Mouse (Mus musculus) lung, embryonic 14.5 days (tissue): ENCODE results near the gene Gpr18. TPM values are rescaled to one million over a fixed set of nuclear protein-coding genes. Genes with fewer than 3 reads are reported as not detected.

Experiments
- ATAC-seq: fragments of 200-750 bp; cut with Nextera tagmentation; 2 replicates; pipeline ENCODE4 v1.8.0; 2017; ENCODE audit warnings: mild to moderate bottlenecking, moderate TSS enrichment, moderate library complexity; ENCODE audit not compliant: insufficient read depth
- DNase-seq: peaks from one replicate; pipeline ENCODE4 v3.0.0-alpha.2; 2015
- H3K27ac ChIP-seq: fragments of 300-500 bp; sonication (generic); 2 replicates; pipeline ENCODE4 v1.5.1; 2014; ENCODE audit warnings: low read depth, mild to moderate bottlenecking, moderate library complexity
- H3K27me3 ChIP-seq: fragments of 300-500 bp; sonication (generic); 2 replicates; pipeline ENCODE4 v1.6.1; 2014; ENCODE audit warnings: low read length, control low read depth; ENCODE audit not compliant: insufficient read depth
- H3K36me3 ChIP-seq: fragments of 300-500 bp; sonication (generic); 2 replicates; pipeline ENCODE4 v1.6.1; 2014; ENCODE audit warnings: control low read depth; ENCODE audit not compliant: insufficient read depth
- H3K4me1 ChIP-seq: fragments of 300-500 bp; sonication (generic); 2 replicates; pipeline ENCODE4 v1.6.1; 2014; ENCODE audit warnings: antibody characterized with exemption, control low read depth; ENCODE audit not compliant: insufficient read depth
- H3K4me2 ChIP-seq: fragments of 300-500 bp; sonication (generic); 2 replicates; pipeline ENCODE4 v1.6.1; 2014; ENCODE audit warnings: mild to moderate bottlenecking
- H3K4me3 ChIP-seq: fragments of 300-500 bp; sonication (generic); 2 replicates; pipeline ENCODE4 v1.5.1; 2014; ENCODE audit warnings: low read depth, low read length
- H3K9ac ChIP-seq: fragments of 300-500 bp; sonication (generic); 2 replicates; pipeline ENCODE4 v1.6.1; 2014
- H3K9me3 ChIP-seq: fragments of 300-500 bp; sonication (generic); 2 replicates; pipeline ENCODE4 v1.6.1; 2016; ENCODE audit warnings: low read depth, low read length, control low read depth
- CTCF ChIP-seq: IDR thresholded peaks from 2 replicates; pipeline ENCODE4 v1.5.1; 2016; ENCODE audit warnings: antibody characterized with exemption, low read depth
- WGBS: fragments of 180-500 bp; shearing (Covaris S2); extraction: QIAGEN DNeasy Blood & Tissue Kit; methylation state at CpG from one replicate; pipeline ENCODE4 v1.1.7; 2014; 5-methylcytosine and 5-hydroxymethylcytosine counted together
- polyA plus RNA-seq: library from polyadenylated mRNA; unstranded; fragments of >200 nt; fragmentation: Nextera tagmentation; extraction: Ambion mirVana; gene quantifications from 2 replicates; pipeline ENCODE4 v1.2.1, GENCODE M21; 2014

Gene Gpr18
- polyA plus RNA-seq, 1 experiment from 2014 or later: 0.47 TPM

GRCm38 (mm10) chr14:121938256-121939191 lies 22.9 kb upstream of the Gpr18 start:
- no peak for TF ChIP-seq CTCF
- no peaks in the 10 kb centered on the region for H3K4me1 ChIP-seq
- H3K27ac ChIP-seq: 0 out of 2 replicates have a peak overlapping the region, but pooled peaks have one; percentile 32

GRCm38 (mm10) chr14:121937601-121938255 lies 22.1 kb upstream of the Gpr18 start:
- no peak for TF ChIP-seq CTCF
- ATAC-seq: no peak

More at GRCm38 (mm10) chr14:121938256-121939191, 22.9 kb upstream of the Gpr18 start:
- Histone ChIP-seq H3K36me3 (no peaks in the 10 kb centered on the region; the same call in none of the 2 replicates), H3K27me3 (no peaks in the 10 kb centered on the region), H3K4me3 (no peak overlapping the region), H3K9ac (no peak overlapping the region), H3K9me3 (no peaks in the 10 kb centered on the region; the same call in 1 of the 2 replicates), H3K4me2 (no peak overlapping the region)
- ATAC-seq (no peak), DNase-seq (no peak)
- 83% methylated on average over 11 of the region's 11 CpGs for WGBS

GRCm38 (mm10) chr14:121936856-121937255 lies 21.3 kb upstream of the Gpr18 start:
- no peaks in the 10 kb centered on the region; the same call in none of the 2 replicates for H3K36me3 ChIP-seq
- H3K9ac ChIP-seq: no peak overlapping the region
- whole genome bisulfite sequencing: 64% methylated on average over 8 of the region's 8 CpGs
- DNase-seq: no peak
- H3K9me3 ChIP-seq: no peaks in the 10 kb centered on the region; the same call in 1 of the 2 replicates
- no peak overlapping the region for H3K27ac ChIP-seq
- H3K4me1 ChIP-seq: no peaks in the 10 kb centered on the region
- ATAC-seq: no peak
- no peak for TF ChIP-seq CTCF
- no peak overlapping the region for H3K4me3 ChIP-seq
- no peak overlapping the region for H3K4me2 ChIP-seq
- no peaks in the 10 kb centered on the region for H3K27me3 ChIP-seq

More at GRCm38 (mm10) chr14:121937601-121938255, 22.1 kb upstream of the Gpr18 start:
- 73% methylated on average over 11 of the region's 11 CpGs for WGBS
- no peaks in the 10 kb centered on the region for H3K4me1 ChIP-seq
- H3K9me3 ChIP-seq: no peaks in the 10 kb centered on the region; the same call in 1 of the 2 replicates
- no peak overlapping the region for H3K4me3 ChIP-seq
- H3K9ac ChIP-seq: no peak overlapping the region
- H3K27ac ChIP-seq: 0 out of 2 replicates have a peak overlapping the region, but pooled peaks have one; percentile 32
- no peak overlapping the region for H3K4me2 ChIP-seq
- no peaks in the 10 kb centered on the region for H3K27me3 ChIP-seq
- no peak for DNase-seq
- no peaks in the 10 kb centered on the region; the same call in none of the 2 replicates for H3K36me3 ChIP-seq

- no peaks in the 10 kb centered on the region for H3K4me1 ChIP-seq
- no peak overlapping the region for H3K4me3 ChIP-seq
- H3K9ac ChIP-seq: no peak overlapping the region
- H3K27me3 ChIP-seq: no peaks in the 10 kb centered on the region
- no peaks in the 10 kb centered on the region; the same call in 1 of the 2 replicates for H3K9me3 ChIP-seq
- 94% methylated on average over 4 of the region's 4 CpGs for WGBS
- H3K4me2 ChIP-seq: no peak overlapping the region
- DNase-seq (no peak), ATAC-seq (no peak)
- no peak for TF ChIP-seq CTCF
- no peaks in the 10 kb centered on the region; the same call in none of the 2 replicates for H3K36me3 ChIP-seq
- no peak overlapping the region for H3K27ac ChIP-seq
Observed at GRCm38 (mm10) chr14:121936356-121936755, 20.8 kb upstream of the Gpr18 start.

- H3K27ac ChIP-seq: no peak overlapping the region
- no peak for DNase-seq
- no peak overlapping the region for H3K4me3 ChIP-seq
- H3K9me3 ChIP-seq: no peaks in the 10 kb centered on the region; the same call in 1 of the 2 replicates
- H3K4me2 ChIP-seq: no peak overlapping the region
- no peak for TF ChIP-seq CTCF
- WGBS: 71% methylated on average over 5 of the region's 5 CpGs
- ATAC-seq: no peak
- H3K36me3 ChIP-seq: no peaks in the 10 kb centered on the region; the same call in none of the 2 replicates
- no peaks in the 10 kb centered on the region for H3K4me1 ChIP-seq
- no peaks in the 10 kb centered on the region for H3K27me3 ChIP-seq
- H3K9ac ChIP-seq: no peak overlapping the region
Observed at GRCm38 (mm10) chr14:121934597-121934946, 19.0 kb upstream of the Gpr18 start.

DNA sequence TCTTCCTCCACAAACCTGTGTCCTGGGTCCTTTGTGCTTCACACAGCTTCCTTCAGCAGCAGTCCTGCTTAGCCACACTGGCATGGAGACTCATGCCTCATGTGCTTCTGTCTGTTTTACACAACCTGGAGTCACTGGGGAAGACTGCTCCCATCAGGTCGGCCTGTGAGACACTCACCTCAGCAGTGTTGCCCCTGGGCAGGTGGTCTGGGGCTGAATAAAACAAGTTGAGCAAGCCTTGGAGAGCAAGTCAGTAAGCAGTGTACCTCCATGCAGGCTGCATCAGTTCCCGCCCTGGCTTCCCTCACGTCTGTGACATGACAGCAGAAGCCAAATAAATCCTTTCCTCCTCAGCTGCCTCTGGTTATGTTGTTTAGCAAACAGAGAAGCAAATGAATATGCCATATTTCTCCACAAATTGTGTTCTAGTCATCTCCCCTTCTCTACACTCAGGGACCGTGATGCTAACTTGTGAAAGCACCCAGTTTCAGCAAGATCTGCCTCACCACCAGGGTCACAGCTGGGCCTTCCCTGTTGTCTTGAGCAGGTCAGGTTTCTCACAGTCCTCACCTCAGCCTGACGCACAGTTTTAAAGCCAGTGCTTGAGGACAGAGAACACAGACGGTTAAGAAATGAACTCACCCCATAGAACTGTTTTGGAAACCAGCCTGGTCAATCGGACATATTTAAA lies 18.5 kb upstream of the Gpr18 start:
- Histone ChIP-seq H3K27me3 (no peaks in the 10 kb centered on the region), H3K9me3 (no peaks in the 10 kb centered on the region; the same call in 1 of the 2 replicates), H3K9ac (no peak overlapping the region), H3K4me2 (no peak overlapping the region), H3K36me3 (no peaks in the 10 kb centered on the region; the same call in none of the 2 replicates), H3K27ac (no peak overlapping the region), H3K4me3 (no peak overlapping the region), H3K4me1 (no peaks in the 10 kb centered on the region)
- TF ChIP-seq CTCF: no peak
- 70% methylated on average over 7 of the region's 7 CpGs for WGBS
- DNase-seq (no peak), ATAC-seq (no peak)
